Mouse (Mus musculus) spleen, adult 2 months (tissue): ENCODE data around the gene Jakmip3.

Experiments used
- CTCF ChIP-seq: fragments of 200-500 bp; IDR thresholded peaks from 2 replicates; pipeline ENCODE4 v1.5.1; 2011; ENCODE audit warnings: mild to moderate bottlenecking, inconsistent platforms; ENCODE audit not compliant: insufficient read depth, insufficient read length, insufficient replicate concordance; ENCODE audit errors: extremely low read depth
- POLR2A ChIP-seq: fragments of 200-500 bp; IDR thresholded peaks from 2 replicates; pipeline ENCODE4 v1.6.1; 2011; ENCODE audit warnings: low read depth, low read length, inconsistent platforms

DNA sequence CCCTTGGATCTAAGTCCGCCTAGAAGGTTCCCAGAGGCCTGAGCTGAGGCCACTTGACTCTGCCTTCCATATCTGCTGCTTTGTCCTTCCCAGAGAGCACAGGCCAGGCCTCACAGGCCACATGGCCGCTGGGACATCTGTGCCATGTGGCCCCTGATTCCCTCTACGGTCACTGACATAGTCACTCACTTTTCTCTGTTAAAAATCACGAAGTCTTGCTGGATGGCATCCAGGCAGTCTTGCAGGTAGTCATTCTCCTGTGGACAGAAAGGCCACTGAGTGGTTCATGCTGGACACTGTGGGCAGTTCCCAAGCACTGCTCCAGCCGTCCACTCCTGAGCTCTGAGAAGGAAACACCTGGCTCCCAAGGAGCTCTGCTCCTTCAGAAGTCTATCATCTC lies 164.5 kb downstream of the Jakmip3 start:
- TF ChIP-seq POLR2A (no peak), CTCF (no peak)
